Mouse (Mus musculus) stomach, embryonic 15.5 days (tissue): ENCODE data around the gene Jade3. TPM values are rescaled to one million over a fixed set of nuclear protein-coding genes. Genes with fewer than 3 reads are reported as not detected.

Source experiments
- ATAC-seq: fragments of 200-750 bp; cut with Nextera tagmentation; 2 replicates; pipeline ENCODE4 v1.8.0; 2017; ENCODE audit warnings: low read depth, moderate number of reproducible peaks, moderate TSS enrichment; ENCODE audit not compliant: insufficient read depth, low FRiP score
- H3K27ac ChIP-seq: fragments of 300-500 bp; sonication (generic); 2 replicates; pipeline ENCODE4 v1.5.1; 2015; ENCODE audit warnings: mild to moderate bottlenecking, inconsistent platforms
- H3K27me3 ChIP-seq: fragments of 300-500 bp; sonication (generic); replicated peaks from 2 replicates; pipeline ENCODE4 v1.6.1; 2015; ENCODE audit warnings: inconsistent platforms
- H3K36me3 ChIP-seq: fragments of 300-500 bp; sonication (generic); 2 replicates; pipeline ENCODE4 v1.6.1; 2015; ENCODE audit warnings: inconsistent platforms
- H3K4me1 ChIP-seq: fragments of 300-500 bp; sonication (generic); 2 replicates; pipeline ENCODE4 v1.6.1; 2015; ENCODE audit warnings: inconsistent platforms
- H3K4me2 ChIP-seq: fragments of 300-500 bp; sonication (generic); 2 replicates; pipeline ENCODE4 v1.6.1; 2015; ENCODE audit warnings: mild to moderate bottlenecking, inconsistent platforms
- H3K4me3 ChIP-seq: fragments of 300-500 bp; sonication (generic); replicated peaks from 2 replicates; pipeline ENCODE4 v1.5.1; 2015; ENCODE audit warnings: inconsistent platforms
- H3K9ac ChIP-seq: fragments of 300-500 bp; sonication (generic); 2 replicates; pipeline ENCODE4 v1.6.1; 2015; ENCODE audit warnings: inconsistent platforms
- H3K9me3 ChIP-seq: fragments of 300-500 bp; sonication (generic); 2 replicates; pipeline ENCODE4 v1.6.1; 2016; ENCODE audit warnings: inconsistent platforms
- WGBS: fragments of 180-500 bp; shearing (Covaris S2); methylation state at CpG from one replicate; pipeline ENCODE4 v1.1.7; 2015; 5-methylcytosine and 5-hydroxymethylcytosine counted together
- polyA plus RNA-seq: library from polyadenylated mRNA; unstranded; fragments of >200 nt; fragmentation: Nextera tagmentation; extraction: Ambion mirVana; gene quantifications from 2 replicates; pipeline ENCODE4 v1.2.1, GENCODE M21; 2015

Jade3 gene
- polyA plus RNA-seq, 1 experiment from 2014 or later = 6.5 TPM

DNA sequence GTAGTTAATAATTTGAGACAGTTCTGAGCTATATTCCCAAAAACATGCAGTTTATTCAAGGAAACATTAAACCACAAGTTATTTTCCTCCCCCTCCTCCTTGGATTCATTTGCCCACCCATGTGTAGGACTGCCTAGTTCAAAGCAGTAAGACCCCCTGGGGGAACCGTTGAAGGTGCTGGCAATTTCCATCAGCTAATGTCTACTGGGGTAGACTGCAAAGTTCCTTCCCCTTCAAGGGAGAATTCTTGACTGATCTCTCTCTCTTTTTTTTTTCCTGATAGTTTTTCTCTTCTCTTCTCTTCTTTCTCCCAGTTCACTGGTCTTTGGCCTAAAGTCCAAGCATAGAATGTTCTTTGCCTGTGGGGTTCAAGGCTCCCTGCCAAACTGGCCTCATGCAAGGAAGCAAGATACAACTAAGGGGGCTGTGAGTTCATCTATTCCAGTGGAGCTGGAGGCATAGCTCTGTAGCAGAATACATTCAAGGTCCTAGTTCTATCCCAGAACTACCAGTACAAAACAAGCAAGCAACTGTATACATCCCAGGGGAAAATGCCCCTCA, 123.5 kb downstream of the Jade3 start:
- ATAC-seq = no peak
- no peak overlapping the region for H3K9ac ChIP-seq
- no peaks in the 10 kb centered on the region for H3K4me1 ChIP-seq
- no peaks in the 10 kb centered on the region for H3K27me3 ChIP-seq
- H3K36me3 ChIP-seq = no peaks in the 10 kb centered on the region
- H3K9me3 ChIP-seq = no peaks in the 10 kb centered on the region
- no peak overlapping the region for H3K27ac ChIP-seq
- H3K4me2 ChIP-seq = peak overlapping the region; percentile 54
- 39% methylated on average over 1 of the region's 1 CpGs for WGBS
- H3K4me3 ChIP-seq = no peak overlapping the region

DNA sequence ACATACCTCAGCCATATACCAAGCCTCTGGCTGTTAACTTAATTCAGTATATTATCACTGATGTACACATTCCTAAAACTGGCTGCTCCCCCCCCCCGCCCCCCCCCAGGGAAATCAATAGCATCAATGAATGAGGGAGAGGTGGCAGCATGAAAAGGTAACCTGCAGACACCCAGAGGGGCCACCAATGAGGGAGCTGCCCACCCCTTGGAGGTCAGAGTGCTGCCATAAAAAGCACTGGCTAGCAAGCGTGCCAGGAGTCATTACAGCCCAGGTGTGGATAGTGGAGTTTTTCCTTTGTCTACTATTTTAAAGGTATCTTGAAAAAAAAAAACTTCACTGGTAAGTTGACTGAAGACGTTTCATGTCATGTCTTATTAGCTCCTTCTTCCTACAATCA, 124.0 kb downstream of the Jade3 start, which contains the start of gene Rgn:
Gene Rgn, plus strand, starts transcription at position 256 of the 400 bp plus-strand sequence.
- H3K9me3 ChIP-seq = no peaks in the 10 kb centered on the region
- H3K4me1 ChIP-seq = no peaks in the 10 kb centered on the region
- no peaks in the 10 kb centered on the region for H3K27me3 ChIP-seq
- H3K4me2 ChIP-seq = peak within 1 kb of the TSS; percentile 54
- peak within 1 kb of the TSS; percentile 34; the same call in 1 of the 2 replicates for H3K4me3 ChIP-seq
- H3K9ac ChIP-seq = no peak within 1 kb of the TSS
- no peaks in the 10 kb centered on the region for H3K36me3 ChIP-seq
- H3K27ac ChIP-seq = no peak within 1 kb of the TSS
- ATAC-seq = no peak
- 65% methylated on average over 3 of the region's 3 CpGs for WGBS

DNA sequence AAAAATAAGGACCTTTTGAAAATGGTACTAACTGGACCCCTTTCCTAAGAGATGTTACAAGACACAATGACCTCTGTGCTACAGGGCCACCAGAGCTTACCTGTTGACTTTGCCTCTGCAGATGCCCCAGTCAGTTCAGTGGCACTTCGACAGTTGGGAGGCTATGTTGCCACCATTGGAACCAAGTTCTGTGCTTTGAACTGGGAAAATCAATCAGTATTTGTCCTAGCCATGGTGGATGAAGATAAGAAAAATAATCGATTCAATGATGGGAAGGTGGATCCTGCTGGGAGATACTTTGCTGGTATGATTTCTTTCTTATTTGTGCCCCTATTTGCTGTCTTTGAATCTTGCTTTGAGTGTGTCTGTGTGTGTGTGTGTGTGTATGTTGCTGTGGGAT, 126.7 kb downstream of the Jade3 start:
- WGBS = 75% methylated on average over 2 of the region's 2 CpGs

DNA sequence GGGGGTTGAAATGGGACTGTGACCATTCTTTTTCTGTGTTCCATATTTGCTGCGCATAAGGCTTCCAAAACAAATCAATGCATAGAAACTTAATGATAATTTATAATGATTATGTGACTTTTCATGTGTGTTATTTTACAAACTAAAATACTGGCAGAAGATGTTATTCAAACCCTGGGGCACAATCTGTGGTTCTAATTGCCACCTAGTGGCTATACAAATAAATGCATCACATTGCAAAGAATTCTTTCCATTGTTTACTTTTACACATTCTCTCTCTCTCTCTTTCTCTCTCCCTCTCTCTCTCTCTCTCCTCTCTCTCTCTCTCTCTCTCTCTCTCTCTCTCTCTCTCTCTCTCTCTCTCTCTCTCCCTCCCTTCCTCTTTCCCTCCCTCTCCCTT, 136.4 kb downstream of the Jade3 start:
- Histone ChIP-seq H3K27ac (no peak overlapping the region), H3K4me1 (no peaks in the 10 kb centered on the region), H3K4me3 (no peak overlapping the region), H3K4me2 (no peak overlapping the region), H3K9ac (no peak overlapping the region), H3K27me3 (no peaks in the 10 kb centered on the region), H3K36me3 (no peaks in the 10 kb centered on the region), H3K9me3 (no peaks in the 10 kb centered on the region)
- 40% methylated on average over 1 of the region's 1 CpGs for WGBS
- no peak for ATAC-seq

More for the DNA sequence above, 126.7 kb downstream of the Jade3 start:
- H3K4me2 ChIP-seq = no peak overlapping the region
- no peak overlapping the region for H3K4me3 ChIP-seq
- H3K27me3 ChIP-seq = no peaks in the 10 kb centered on the region
- H3K9ac ChIP-seq = no peak overlapping the region
- no peaks in the 10 kb centered on the region for H3K4me1 ChIP-seq
- no peak for ATAC-seq
- no peaks in the 10 kb centered on the region for H3K36me3 ChIP-seq
- H3K27ac ChIP-seq = no peak overlapping the region
- H3K9me3 ChIP-seq = no peaks in the 10 kb centered on the region

DNA sequence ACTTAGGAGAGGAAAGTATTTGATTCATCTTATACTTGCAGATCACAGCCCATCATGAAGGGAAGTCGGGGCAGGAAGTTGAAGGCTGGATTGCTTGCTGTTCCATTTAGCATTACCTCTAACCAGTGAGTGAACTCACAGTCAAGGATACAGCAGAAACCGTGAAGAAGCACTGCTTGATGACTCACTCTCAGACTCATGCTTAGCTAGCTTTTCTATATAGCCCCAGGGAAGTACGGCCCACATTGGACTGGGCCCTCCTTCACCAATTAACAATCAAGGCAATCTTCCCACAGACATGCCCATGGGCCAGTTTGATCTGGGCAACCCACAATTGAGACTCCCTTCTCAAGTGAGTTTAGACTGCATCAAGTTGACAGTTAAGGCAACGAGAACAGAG, 138.5 kb downstream of the Jade3 start:
- H3K27ac ChIP-seq = no peak overlapping the region
- H3K4me1 ChIP-seq = no peaks in the 10 kb centered on the region
- 69% methylated on average over 4 of the region's 4 CpGs for WGBS
- H3K36me3 ChIP-seq = no peaks in the 10 kb centered on the region
- no peak overlapping the region for H3K4me2 ChIP-seq
- no peak overlapping the region for H3K4me3 ChIP-seq
- no peaks in the 10 kb centered on the region for H3K27me3 ChIP-seq
- no peak for ATAC-seq
- H3K9ac ChIP-seq = no peak overlapping the region
- no peaks in the 10 kb centered on the region for H3K9me3 ChIP-seq

Other genes with a start within 250 kb of the Jade3 start
- 0.80 and 0.99 TPM in 2 replicates for gene Slc9a7, start 133.9 kb upstream of the Jade3 start, polyA plus RNA-seq
- gene Rp2, start 61.2 kb upstream of the Jade3 start, polyA plus RNA-seq = 19.2 and 21.9 TPM in 2 replicates
- gene Rgn, start 124.1 kb downstream of the Jade3 start, polyA plus RNA-seq = 17.4 and 20.9 TPM in 2 replicates
- 56.3 and 57.8 TPM in 2 replicates for gene Rbm10, start 191.8 kb downstream of the Jade3 start, polyA plus RNA-seq
- 250 and 251 TPM in 2 replicates for gene Ndufb11, start 191.9 kb downstream of the Jade3 start, polyA plus RNA-seq
- gene Uba1, start 232.6 kb downstream of the Jade3 start, polyA plus RNA-seq = 169 and 189 TPM in 2 replicates